14 mouse cellular contexts compared by ENCODE assay signal in the genomic region with DNA sequence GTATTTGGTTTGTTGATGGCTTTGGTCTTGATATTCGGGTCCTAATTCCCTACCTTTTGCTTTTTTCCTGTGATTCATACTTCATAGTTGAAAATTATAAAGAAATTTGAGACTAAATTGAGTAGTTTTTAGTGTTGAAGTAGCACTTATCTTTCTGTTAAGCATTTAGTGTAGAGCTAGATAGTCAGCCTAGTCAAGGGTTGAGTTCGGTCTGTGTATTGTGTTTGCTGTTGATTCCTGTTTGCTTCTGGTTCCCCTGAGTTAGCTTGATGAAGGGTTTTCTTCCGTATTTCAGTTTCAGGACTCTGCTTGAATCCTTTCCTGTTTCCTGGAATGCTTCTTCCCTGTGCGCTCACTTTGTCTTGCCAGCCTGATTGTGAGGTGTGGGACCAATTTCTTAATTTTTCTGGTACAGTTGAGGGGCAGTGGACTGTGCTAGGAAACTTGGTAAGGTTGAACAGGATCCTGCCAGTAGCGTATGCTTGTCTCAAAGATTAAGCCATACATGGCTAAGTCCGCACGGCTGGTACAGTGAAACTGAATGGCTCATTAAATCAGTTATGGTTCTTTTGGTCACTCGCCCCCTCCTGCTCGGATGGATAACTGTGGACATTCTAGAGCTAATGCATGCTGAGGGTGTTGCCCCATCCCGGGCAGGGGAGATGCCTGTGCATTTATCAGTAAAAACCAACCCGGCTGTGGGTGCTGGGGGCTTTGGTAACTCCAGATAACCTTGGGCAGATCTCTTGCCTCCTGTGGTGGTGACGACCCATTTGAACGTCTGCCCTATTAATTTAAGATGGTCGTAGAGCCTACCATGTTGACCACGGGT. TPM values are rescaled to one million over a fixed set of nuclear protein-coding genes. Genes with fewer than 3 reads are reported as not detected.
DNase-seq lines count a peak whose midpoint lies in the region; ATAC-seq and TF ChIP-seq lines count a peak whose summit lies in the region.
"Had no signal": no experiment of that assay in that cellular context is flagged by ENCODE, and none has a peak within 500 bp of the region (broad histone marks: within the 10 kb centered on the region; RNA-seq: fewer than 3 reads in every experiment).

No protein-coding gene starts in this region.

- no peak for TF ChIP-seq CTCF in forebrain, postnatal 0 days (IDR thresholded peaks at IDR 0.05; ENCODE audit: low read depth)

- H3K4me3 ChIP-seq in liver, embryonic 15.5 days (replicated peaks): peak overlapping the region; percentile 14
- H3K4me3 ChIP-seq in forebrain, postnatal 0 days (ENCODE audit: low read depth, low read length): no peak overlapping the region
- H3K4me3 ChIP-seq: hindbrain, embryonic 12.5 days; midbrain, embryonic 15.5 days had no signal

- H3K9ac ChIP-seq in liver, embryonic 15.5 days: peak overlapping the region; percentile 12; the same call in 1 of the 2 replicates
- H3K9ac ChIP-seq in forebrain, postnatal 0 days: no peak overlapping the region
- H3K9ac ChIP-seq: hindbrain, embryonic 12.5 days; midbrain, embryonic 15.5 days had no signal

- peak overlapping the region; percentile 62 for H3K4me2 ChIP-seq in liver, embryonic 15.5 days
- no peak overlapping the region for H3K4me2 ChIP-seq in forebrain, postnatal 0 days (ENCODE audit: low read depth)
- H3K4me2 ChIP-seq: hindbrain, embryonic 12.5 days; midbrain, embryonic 15.5 days had no signal

- peak; percentile 17 for DNase-seq in spleen, adult 12 weeks (ENCODE audit: low spot score)
- DNase-seq in spleen, postnatal 10 days (ENCODE audit: low spot score in 2 of 2): no peak
- no peak for DNase-seq in heart, adult 9 months (ENCODE audit: low spot score in 2 of 2)
- no peak for DNase-seq in heart, adult 18-20 months
- DNase-seq in forebrain, postnatal 0 days: no peak
- DNase-seq: adrenal gland, adult 8-10 months; cerebellum, postnatal 25 days; kidney, postnatal 10 days; right cerebral cortex, postnatal 4 days had no signal

- 0 out of 2 replicates have a peak, but pooled peaks cover 5% of the 10 kb centered on the region for H3K9me3 ChIP-seq in liver, embryonic 15.5 days (replicated peaks)
- H3K9me3 ChIP-seq in forebrain, postnatal 0 days (ENCODE audit: low read length): no peaks in the 10 kb centered on the region
- H3K9me3 ChIP-seq: midbrain, embryonic 15.5 days had no signal

- peaks cover 14% of the 10 kb centered on the region for H3K36me3 ChIP-seq in liver, embryonic 15.5 days (replicated peaks)
- no peaks in the 10 kb centered on the region for H3K36me3 ChIP-seq in forebrain, postnatal 0 days (ENCODE audit: insufficient read depth)
- H3K36me3 ChIP-seq: hindbrain, embryonic 12.5 days; midbrain, embryonic 15.5 days had no signal

- H3K27ac ChIP-seq in liver, embryonic 15.5 days (replicated peaks): peak overlapping the region; percentile 81
- H3K27ac ChIP-seq in forebrain, postnatal 0 days (ENCODE audit: low read depth, low read length): no peak overlapping the region
- H3K27ac ChIP-seq: hindbrain, embryonic 12.5 days; macrophage; midbrain, embryonic 15.5 days had no signal

- peaks cover 52% of the 10 kb centered on the region for H3K4me1 ChIP-seq in liver, embryonic 15.5 days (replicated peaks)
- no peaks in the 10 kb centered on the region for H3K4me1 ChIP-seq in forebrain, postnatal 0 days (ENCODE audit: insufficient read depth)
- H3K4me1 ChIP-seq: hindbrain, embryonic 12.5 days; midbrain, embryonic 15.5 days had no signal

- peak; percentile 83 for ATAC-seq in erythroblast, adult 5-6 weeks (replicated peaks; ENCODE audit: low FRiP score, poor library complexity, severe bottlenecking)
- ATAC-seq in liver, embryonic 15.5 days (ENCODE audit: insufficient read depth): peak; percentile 93
- ATAC-seq in forebrain, postnatal 0 days: no peak
- ATAC-seq: midbrain, embryonic 15.5 days had no signal

- WGBS in liver, embryonic 15.5 days (ENCODE audit: insufficient replicate concordance): 30% methylated on average over 15 of the region's 15 CpGs
- WGBS in forebrain, postnatal 0 days: 82% methylated on average over 15 of the region's 15 CpGs

- no peaks in the 10 kb centered on the region for H3K27me3 ChIP-seq in liver, embryonic 15.5 days
- H3K27me3 ChIP-seq in forebrain, postnatal 0 days (ENCODE audit: insufficient read depth, low read length): no peaks in the 10 kb centered on the region
- H3K27me3 ChIP-seq: hindbrain, embryonic 12.5 days; midbrain, embryonic 15.5 days had no signal

RNA-seq across cellular contexts. Expression of gene Clasp2, which starts 14.8 kb away (rescaled TPM):
- total RNA-seq in erythroblast, adult 5-6 weeks (2015; ENCODE audit: low replicate concordance): 12.5 and 23.2 TPM in 2 replicates
- total RNA-seq in erythroblast, adult 5-6 weeks (2017; ENCODE audit: low replicate concordance): 11.0 and 13.7 TPM in 2 replicates
- polyA plus RNA-seq in liver, embryonic 15.5 days (2015; fragmentation: Nextera tagmentation; extraction: Ambion mirVana): 8.6 and 9.9 TPM in 2 replicates
- total RNA-seq in heart, adult 18-20 months (2021): 10 to 100 TPM; 56.2 to 63.4 TPM
- total RNA-seq in forebrain, postnatal 0 days (2014; rRNA removed): 243 and 278 TPM in 2 replicates
- 58.7 and 95.6 TPM in 2 replicates for polyA plus RNA-seq in forebrain, postnatal 0 days (2015; fragmentation: Nextera tagmentation; extraction: Ambion mirVana)

RNA-seq across cellular contexts. Expression of gene Pdcd6ip, which starts 48.0 kb away (rescaled TPM):
- 28.4 and 77.4 TPM in 2 replicates for total RNA-seq in erythroblast, adult 5-6 weeks (2015; ENCODE audit: low replicate concordance)
- total RNA-seq in erythroblast, adult 5-6 weeks (2017; ENCODE audit: low replicate concordance): 30.1 and 56.7 TPM in 2 replicates
- 37.4 and 39.5 TPM in 2 replicates for polyA plus RNA-seq in liver, embryonic 15.5 days (2015; fragmentation: Nextera tagmentation; extraction: Ambion mirVana)
- total RNA-seq in heart, adult 18-20 months (2021): 10 to 100 TPM; 59.2 to 66.5 TPM
- 20.7 and 34.7 TPM in 2 replicates for total RNA-seq in forebrain, postnatal 0 days (2014; rRNA removed)
- polyA plus RNA-seq in forebrain, postnatal 0 days (2015; fragmentation: Nextera tagmentation; extraction: Ambion mirVana): 28.8 and 29.3 TPM in 2 replicates
